Mouse (Mus musculus) intestine, embryonic 16.5 days (tissue): ENCODE measurements around the gene Ppfibp1. TPM values are rescaled to one million over a fixed set of nuclear protein-coding genes. Genes with fewer than 3 reads are reported as not detected.

Experiments used
- ATAC-seq: fragments of 200-750 bp; cut with Nextera tagmentation; 2 replicates; pipeline ENCODE4 v1.8.0; 2017; ENCODE audit warnings: moderate TSS enrichment, moderate library complexity
- H3K27ac ChIP-seq: fragments of 300-500 bp; sonication (generic); 2 replicates; pipeline ENCODE4 v1.5.1; 2014; ENCODE audit warnings: mild to moderate bottlenecking, low read length
- H3K27me3 ChIP-seq: fragments of 300-500 bp; sonication (generic); replicated peaks from 2 replicates; pipeline ENCODE4 v1.6.1; 2014; ENCODE audit warnings: low read length, control low read depth, mixed read lengths; ENCODE audit not compliant: control insufficient read depth, insufficient read depth
- H3K36me3 ChIP-seq: fragments of 300-500 bp; sonication (generic); 2 replicates; pipeline ENCODE4 v1.6.1; 2014; ENCODE audit warnings: low read length, control low read depth; ENCODE audit not compliant: control insufficient read depth, insufficient read depth
- H3K4me1 ChIP-seq: fragments of 300-500 bp; sonication (generic); 2 replicates; pipeline ENCODE4 v1.6.1; 2014; ENCODE audit warnings: low read length, control low read depth, mixed read lengths; ENCODE audit not compliant: control insufficient read depth, insufficient read depth
- H3K4me2 ChIP-seq: fragments of 300-500 bp; sonication (generic); 2 replicates; pipeline ENCODE4 v1.6.1; 2014; ENCODE audit warnings: low read depth, low read length, control low read depth
- H3K4me3 ChIP-seq: fragments of 300-500 bp; sonication (generic); 2 replicates; pipeline ENCODE4 v1.5.1; 2014; ENCODE audit warnings: mild to moderate bottlenecking, low read length
- H3K9ac ChIP-seq: fragments of 300-500 bp; sonication (generic); 2 replicates; pipeline ENCODE4 v1.6.1; 2014; ENCODE audit warnings: low read depth, low read length
- H3K9me3 ChIP-seq: fragments of 300-500 bp; sonication (generic); 2 replicates; pipeline ENCODE4 v1.6.1; 2016; ENCODE audit warnings: low read length, control low read depth; ENCODE audit not compliant: control insufficient read depth
- WGBS: fragments of 180-500 bp; shearing (Covaris S2); extraction: QIAGEN DNeasy Blood & Tissue Kit; methylation state at CpG from one replicate; pipeline ENCODE4 v1.1.7; 2014; 5-methylcytosine and 5-hydroxymethylcytosine counted together
- polyA plus RNA-seq: library from polyadenylated mRNA; unstranded; fragments of >200 nt; fragmentation: Nextera tagmentation; extraction: Ambion mirVana; gene quantifications from 2 replicates; pipeline ENCODE4 v1.2.1, GENCODE M21; 2015

Gene Ppfibp1
- polyA plus RNA-seq, 1 experiment from 2014 or later = 31.8 TPM

DNA sequence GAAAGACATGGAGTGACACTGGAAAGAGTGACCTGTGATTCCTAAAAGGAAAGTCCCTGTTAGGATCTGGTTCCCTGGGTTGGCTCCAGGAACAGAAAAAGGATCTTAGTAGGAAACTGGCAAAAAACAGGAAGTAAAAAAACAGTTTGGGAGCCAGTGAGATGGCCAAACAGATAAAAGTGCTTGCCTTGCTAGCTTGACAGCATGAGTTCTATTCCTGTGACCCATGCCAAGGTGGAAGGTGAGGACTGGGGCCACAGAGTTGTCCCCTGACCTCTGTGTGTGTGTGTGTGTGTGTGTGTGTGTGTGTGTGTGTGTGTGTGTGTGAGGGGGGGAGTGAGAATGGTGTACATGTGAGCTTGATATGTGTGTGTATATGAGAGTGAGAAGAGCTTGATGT, 135.3 kb downstream of the Ppfibp1 start:
- Histone ChIP-seq H3K27ac (no peak overlapping the region), H3K4me2 (no peak overlapping the region), H3K4me3 (no peak overlapping the region), H3K9me3 (no peaks in the 10 kb centered on the region), H3K27me3 (no peaks in the 10 kb centered on the region), H3K9ac (no peak overlapping the region), H3K4me1 (no peaks in the 10 kb centered on the region), H3K36me3 (0 out of 2 replicates have a peak, but pooled peaks cover 2% of the 10 kb centered on the region)
- ATAC-seq = no peak

GRCm38 (mm10) chr6:147024761-147025160, 136.5 kb downstream of the Ppfibp1 start:
- Histone ChIP-seq H3K27me3 (no peaks in the 10 kb centered on the region), H3K27ac (no peak overlapping the region), H3K36me3 (no peaks in the 10 kb centered on the region), H3K9ac (no peak overlapping the region), H3K9me3 (no peaks in the 10 kb centered on the region), H3K4me3 (no peak overlapping the region), H3K4me1 (no peaks in the 10 kb centered on the region), H3K4me2 (no peak overlapping the region)
- WGBS = 52% methylated on average over 3 of the region's 3 CpGs
- ATAC-seq = no peak

GRCm38 (mm10) chr6:147028396-147028795, 140.1 kb downstream of the Ppfibp1 start:
- Histone ChIP-seq H3K27ac (no peak overlapping the region), H3K27me3 (no peaks in the 10 kb centered on the region), H3K9ac (no peak overlapping the region), H3K4me3 (no peak overlapping the region), H3K4me2 (no peak overlapping the region), H3K36me3 (peaks cover 7% of the 10 kb centered on the region; the same call in 1 of the 2 replicates), H3K9me3 (no peaks in the 10 kb centered on the region), H3K4me1 (no peaks in the 10 kb centered on the region)
- 88% methylated on average over 2 of the region's 2 CpGs for WGBS
- no peak for ATAC-seq

DNA sequence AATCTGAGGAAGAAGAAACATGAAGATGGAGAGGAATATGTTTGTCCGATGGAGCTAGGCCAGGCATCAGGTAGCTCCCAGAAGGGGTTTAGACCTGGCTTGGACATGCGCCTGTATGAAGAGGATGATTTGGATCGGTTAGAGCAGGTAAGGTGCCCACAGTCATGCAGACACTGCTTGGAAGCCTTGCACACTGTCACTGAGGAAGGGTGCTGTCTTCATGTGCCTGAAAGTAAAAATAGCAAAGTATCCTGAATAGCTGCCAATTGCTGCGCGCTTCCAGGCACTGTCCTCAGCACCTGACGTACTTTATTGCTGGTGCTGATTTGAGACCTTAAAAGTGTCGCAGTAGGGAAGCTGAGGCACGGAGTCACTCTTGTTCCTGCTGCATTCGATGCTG, 141.3 kb downstream of the Ppfibp1 start:
- H3K27ac ChIP-seq = no peak overlapping the region
- ATAC-seq = no peak
- no peak overlapping the region for H3K4me2 ChIP-seq
- H3K4me3 ChIP-seq = no peak overlapping the region
- no peak overlapping the region for H3K9ac ChIP-seq
- no peaks in the 10 kb centered on the region for H3K4me1 ChIP-seq
- no peaks in the 10 kb centered on the region for H3K9me3 ChIP-seq
- H3K27me3 ChIP-seq = no peaks in the 10 kb centered on the region
- peaks cover 7% of the 10 kb centered on the region; the same call in 1 of the 2 replicates for H3K36me3 ChIP-seq
- 94% methylated on average over 9 of the region's 9 CpGs for WGBS

DNA sequence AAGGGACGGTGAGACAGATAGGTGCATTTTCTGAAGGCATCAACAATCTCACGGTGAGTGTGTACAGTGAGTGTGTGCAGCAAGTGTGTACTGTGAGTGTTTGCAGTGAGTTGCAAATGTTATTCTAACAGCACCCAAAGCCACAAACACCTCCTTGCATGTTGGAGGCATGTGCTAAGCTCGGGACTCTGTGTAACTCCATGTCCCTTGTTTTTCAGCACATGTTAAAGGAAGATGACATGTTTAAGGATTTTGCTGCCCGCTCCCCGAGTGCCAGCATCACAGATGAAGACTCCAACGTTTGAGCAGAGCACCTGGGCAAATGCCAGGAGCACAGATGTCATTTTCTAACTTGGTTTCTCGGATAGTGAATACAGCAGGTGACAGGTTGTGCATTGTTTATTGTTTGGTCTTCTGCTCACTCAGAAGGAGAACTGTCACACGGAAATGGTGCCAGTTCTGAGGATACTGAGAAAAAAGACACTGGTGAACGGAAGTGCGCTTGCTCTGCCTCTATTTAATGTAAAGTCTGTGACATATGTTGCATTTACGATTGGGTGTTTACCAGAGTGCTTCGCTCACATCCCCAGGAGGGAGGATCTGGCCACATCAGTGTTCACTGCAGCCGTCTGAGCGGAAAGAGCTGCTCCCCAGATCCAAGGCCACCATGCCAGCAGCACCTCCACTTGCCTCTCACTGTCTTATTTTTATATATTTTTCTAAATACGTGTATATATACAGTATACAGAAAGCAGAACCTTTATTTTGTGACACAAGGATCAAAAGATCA, 142.0 kb downstream of the Ppfibp1 start:
- Histone ChIP-seq H3K4me1 (no peaks in the 10 kb centered on the region), H3K4me3 (no peak overlapping the region), H3K27ac (no peak overlapping the region), H3K27me3 (no peaks in the 10 kb centered on the region), H3K9ac (no peak overlapping the region), H3K9me3 (no peaks in the 10 kb centered on the region), H3K4me2 (no peak overlapping the region), H3K36me3 (peaks cover 7% of the 10 kb centered on the region; the same call in 1 of the 2 replicates)
- WGBS = 89% methylated on average over 15 of the region's 15 CpGs
- ATAC-seq = no peak

DNA sequence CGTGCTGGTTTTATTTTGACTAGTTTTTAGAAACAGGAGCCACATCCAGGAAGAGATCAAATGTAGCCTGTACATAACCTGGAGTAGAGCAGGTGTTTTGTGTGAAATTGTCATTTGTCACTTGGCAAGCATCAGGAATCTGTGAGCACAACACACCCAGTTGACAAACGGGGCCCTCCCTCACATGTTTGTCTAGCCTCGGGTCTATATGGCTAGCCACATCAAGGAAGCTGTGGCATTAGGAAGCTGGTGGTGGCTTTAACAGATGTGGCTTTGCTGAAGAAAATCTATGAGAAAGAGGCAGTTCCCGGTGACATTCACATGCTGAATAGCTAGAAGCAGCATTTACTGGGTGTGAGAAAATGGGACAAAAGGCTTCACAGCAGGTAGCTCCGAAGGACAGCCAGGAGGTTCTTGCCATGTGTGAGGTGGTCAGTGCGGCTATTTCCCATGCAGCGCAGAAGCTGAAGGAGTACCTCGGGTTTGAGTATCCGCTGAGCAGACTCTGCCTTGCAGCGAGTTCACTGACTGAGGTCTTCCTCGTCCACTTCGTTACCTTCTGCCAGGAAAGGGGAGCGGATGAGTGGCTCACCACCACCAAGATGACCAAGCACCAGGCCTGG, 144.1 kb downstream of the Ppfibp1 start, which contains the start of gene Rep15:
Rep15 (plus strand) TSS at position 282 of the 623 bp plus-strand sequence.
- no peak for ATAC-seq
- Histone ChIP-seq H3K4me2 (no peak within 1 kb of the TSS), H3K4me3 (peak within 1 kb of the TSS; percentile 16), H3K27ac (no peak within 1 kb of the TSS), H3K9me3 (no peaks in the 10 kb centered on the region), H3K4me1 (no peaks in the 10 kb centered on the region), H3K36me3 (peaks cover 7% of the 10 kb centered on the region; the same call in 1 of the 2 replicates), H3K27me3 (no peaks in the 10 kb centered on the region), H3K9ac (no peak within 1 kb of the TSS)
- 55% methylated on average over 13 of the region's 13 CpGs for WGBS

DNA sequence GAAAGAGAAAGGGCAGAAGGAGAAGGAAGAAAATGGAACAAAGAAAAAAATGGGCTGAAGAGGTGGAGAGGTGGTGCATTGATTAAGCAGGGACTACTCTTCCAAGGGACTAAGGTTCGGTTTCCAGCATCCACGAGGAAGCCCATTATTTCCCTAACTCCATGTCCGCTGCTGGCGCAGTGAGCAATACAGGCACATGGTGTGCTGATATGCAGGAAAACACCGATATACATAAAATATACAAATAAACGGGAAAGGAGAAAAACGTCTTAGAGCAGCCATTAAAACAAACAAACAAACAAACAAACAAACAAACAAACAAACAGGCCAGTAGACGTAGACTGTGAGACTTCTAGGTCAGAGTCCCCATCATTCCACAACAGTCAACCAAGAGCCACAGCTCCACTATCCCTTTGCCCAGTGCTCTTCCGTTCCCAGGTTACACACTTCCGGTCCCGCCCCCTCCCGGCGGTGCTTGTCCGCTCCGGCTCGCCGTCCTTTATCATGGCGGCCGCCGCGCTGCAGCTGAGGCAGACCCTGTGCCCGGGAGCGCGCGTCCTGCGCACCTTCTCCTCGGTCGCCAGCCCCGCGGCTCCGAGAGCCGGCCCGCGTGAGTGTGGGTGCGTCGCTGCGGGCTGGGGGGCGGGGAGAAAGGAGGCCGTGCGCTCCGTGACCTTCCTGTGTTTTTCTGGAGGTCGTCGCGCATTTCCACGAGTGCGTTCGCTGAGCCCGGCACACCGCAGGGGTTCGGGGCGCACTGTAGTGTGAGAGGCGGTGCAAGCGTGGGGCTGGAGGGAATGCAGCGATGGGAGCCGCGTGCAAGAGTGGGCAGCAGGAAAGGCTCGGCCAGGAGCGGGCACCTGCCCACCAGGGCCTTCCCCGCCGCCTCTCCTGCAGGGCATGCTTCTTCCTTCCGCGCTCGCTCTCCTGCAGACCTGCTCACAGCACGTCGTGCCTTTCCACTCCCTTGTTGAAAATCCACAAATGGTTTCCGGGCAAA, 154.3 kb downstream of the Ppfibp1 start, which contains the start of gene Mrps35:
Mrps35 (plus strand) TSS at position 474 of the 1,000 bp plus-strand sequence.
- peaks cover 10% of the 10 kb centered on the region for H3K4me1 ChIP-seq
- no peaks in the 10 kb centered on the region for H3K27me3 ChIP-seq
- peak within 1 kb of the TSS; percentile 76 for H3K27ac ChIP-seq
- peak; percentile 99 for ATAC-seq
- H3K4me2 ChIP-seq = peak within 1 kb of the TSS; percentile 78
- 2% methylated on average over 61 of the region's 66 CpGs for WGBS
- no peaks in the 10 kb centered on the region for H3K9me3 ChIP-seq
- H3K4me3 ChIP-seq = peak within 1 kb of the TSS; percentile 82
- no peaks in the 10 kb centered on the region for H3K36me3 ChIP-seq
- peak within 1 kb of the TSS; percentile 93 for H3K9ac ChIP-seq

DNA sequence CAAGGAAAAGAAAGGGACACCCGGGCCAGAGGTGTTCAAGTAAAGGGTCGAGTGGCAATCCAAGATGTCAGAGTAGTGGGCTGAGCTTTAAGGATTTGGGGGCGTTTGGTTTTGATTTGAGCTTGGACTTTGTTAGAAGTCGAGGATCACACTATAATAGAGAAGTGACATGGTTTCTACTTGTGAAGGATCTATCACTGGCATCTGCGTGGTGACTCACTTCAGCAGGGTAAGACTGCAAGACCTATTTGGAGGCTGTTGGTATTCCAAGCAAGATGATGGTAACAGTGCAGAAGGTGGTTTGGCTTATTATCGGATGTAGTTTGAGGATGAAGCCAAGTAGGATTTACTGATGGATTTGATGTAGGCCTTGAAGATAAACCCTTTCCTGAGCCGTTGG, 155.3 kb downstream of the Ppfibp1 start:
- WGBS = 48% methylated on average over 7 of the region's 7 CpGs
- no peaks in the 10 kb centered on the region for H3K27me3 ChIP-seq
- H3K36me3 ChIP-seq = peaks cover 3% of the 10 kb centered on the region; the same call in 1 of the 2 replicates
- peak overlapping the region; percentile 93 for H3K9ac ChIP-seq
- peak overlapping the region; percentile 82 for H3K4me3 ChIP-seq
- no peaks in the 10 kb centered on the region for H3K9me3 ChIP-seq
- H3K4me1 ChIP-seq = peaks cover 10% of the 10 kb centered on the region
- no peak overlapping the region for H3K27ac ChIP-seq
- H3K4me2 ChIP-seq = peak overlapping the region; percentile 78
- no peak for ATAC-seq
